Mouse (Mus musculus) testis, adult 2 months (tissue): ENCODE results near the gene Msh5.

Experiments
- CTCF ChIP-seq: fragments of 200-500 bp; IDR thresholded peaks from 2 replicates; pipeline ENCODE4 v1.5.1; 2012; ENCODE audit warnings: low read depth, mild to moderate bottlenecking, inconsistent platforms, low read length, moderate library complexity; ENCODE audit not compliant: control insufficient read depth, insufficient read depth, insufficient replicate concordance
- POLR2A ChIP-seq: fragments of 200-500 bp; IDR thresholded peaks from 2 replicates; pipeline ENCODE4 v1.6.1; 2012; ENCODE audit warnings: low read depth, mild to moderate bottlenecking, inconsistent platforms, low read length, moderate library complexity; ENCODE audit not compliant: control insufficient read depth

DNA sequence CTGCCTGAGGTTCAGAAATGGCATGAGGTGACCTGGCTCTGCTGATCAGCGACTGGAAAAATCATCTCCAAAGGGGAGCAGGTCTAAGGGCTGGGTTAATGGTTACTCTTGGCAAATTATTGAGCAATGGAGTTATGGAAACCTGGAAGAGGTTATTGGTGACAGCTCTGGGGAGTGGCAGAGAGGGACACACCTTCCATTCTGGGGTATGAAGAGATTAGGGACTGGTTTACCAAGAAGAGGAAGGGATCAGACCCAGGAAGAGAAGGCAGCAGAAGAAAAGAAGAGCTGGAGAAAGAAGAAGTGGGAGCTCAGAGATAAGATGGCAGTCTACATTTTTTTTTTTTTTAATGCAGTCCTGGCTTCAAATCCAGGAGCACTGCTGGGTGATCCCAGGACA is 1.1 kb upstream of the Msh5 start:
- TF ChIP-seq CTCF (no peak), POLR2A (no peak)
